Mouse (Mus musculus): ENCODE results near the gene Gm49601.
A peak's percentile ranks its signal among the peaks of the same experiment; 100 is the strongest.

Gene Gm49601

GRCm38 (mm10) chr16:18629390-18630231 is 3.4 kb upstream of the Gm49601 start, which contains the start of gene Sept5:
TSS of gene Sept5 (minus strand) at chr16:18629954.
- DNase-seq (ENCODE audit: low read depth, low spot score): peak; percentile 55

GRCm38 (mm10) chr16:18628948-18629340 is 2.7 kb upstream of the Gm49601 start:
- DNase-seq (ENCODE audit: low read depth, low spot score): no peak

GRCm38 (mm10) chr16:18628206-18628947 is 2.1 kb upstream of the Gm49601 start:
- DNase-seq (ENCODE audit: low read depth, low spot score): no peak

- no peak for DNase-seq (ENCODE audit: low read depth, low spot score)
These were observed 936 bp upstream of the Gm49601 start for GRCm38 (mm10) chr16:18627163-18627562.

GRCm38 (mm10) chr16:18625791-18626311 is 376 bp downstream of the Gm49601 start:
- DNase-seq (ENCODE audit: low read depth, low spot score): no peak

GRCm38 (mm10) chr16:18625097-18625496 is 1.1 kb downstream of the Gm49601 start:
- DNase-seq (ENCODE audit: low read depth, low spot score): peak; percentile 13

GRCm38 (mm10) chr16:18624641-18625040 is 1.6 kb downstream of the Gm49601 start:
- peak; percentile 16 for DNase-seq (ENCODE audit: low read depth, low spot score)

- peak; percentile 9 for DNase-seq (ENCODE audit: low read depth, low spot score)
These were observed 2.3 kb downstream of the Gm49601 start for GRCm38 (mm10) chr16:18623751-18624540.

- peak; percentile 19 for DNase-seq (ENCODE audit: low read depth, low spot score)
These were observed 3.1 kb downstream of the Gm49601 start for GRCm38 (mm10) chr16:18622916-18623750.

- DNase-seq (ENCODE audit: low read depth, low spot score): no peak
These were observed 4.2 kb downstream of the Gm49601 start, which contains the start of gene Gp1bb for GRCm38 (mm10) chr16:18622019-18622418. TSS of gene Gp1bb (minus strand) at chr16:18622403.

GRCm38 (mm10) chr16:18621362-18622001 is 4.7 kb downstream of the Gm49601 start:
- DNase-seq (ENCODE audit: low read depth, low spot score): no peak

- no peak for DNase-seq (ENCODE audit: low read depth, low spot score)
These were observed 5.4 kb downstream of the Gm49601 start for GRCm38 (mm10) chr16:18620601-18621361.

- DNase-seq (ENCODE audit: low read depth, low spot score): no peak
These were observed 6.0 kb downstream of the Gm49601 start for GRCm38 (mm10) chr16:18620201-18620600.

- no peak for DNase-seq (ENCODE audit: low read depth, low spot score)
These were observed 7.1 kb downstream of the Gm49601 start for GRCm38 (mm10) chr16:18619110-18619509.

- no peak for DNase-seq (ENCODE audit: low read depth, low spot score)
These were observed 7.9 kb downstream of the Gm49601 start for GRCm38 (mm10) chr16:18618297-18618696.

GRCm38 (mm10) chr16:18617370-18618065 is 8.7 kb downstream of the Gm49601 start:
- peak; percentile 91 for DNase-seq (ENCODE audit: low read depth, low spot score)

GRCm38 (mm10) chr16:18613301-18613700 is 12.9 kb downstream of the Gm49601 start:
- no peak for DNase-seq (ENCODE audit: low read depth, low spot score)

GRCm38 (mm10) chr16:18611752-18612151 is 14.5 kb downstream of the Gm49601 start:
- DNase-seq (ENCODE audit: low read depth, low spot score): no peak

GRCm38 (mm10) chr16:18609099-18609498 is 17.1 kb downstream of the Gm49601 start:
- no peak for DNase-seq (ENCODE audit: low read depth, low spot score)

Measured in CD4-positive, CD25-positive, alpha-beta regulatory T cell, adult 2 months (primary cell).